ENCODE assay signal across 24 mouse cellular contexts in the genomic region with DNA sequence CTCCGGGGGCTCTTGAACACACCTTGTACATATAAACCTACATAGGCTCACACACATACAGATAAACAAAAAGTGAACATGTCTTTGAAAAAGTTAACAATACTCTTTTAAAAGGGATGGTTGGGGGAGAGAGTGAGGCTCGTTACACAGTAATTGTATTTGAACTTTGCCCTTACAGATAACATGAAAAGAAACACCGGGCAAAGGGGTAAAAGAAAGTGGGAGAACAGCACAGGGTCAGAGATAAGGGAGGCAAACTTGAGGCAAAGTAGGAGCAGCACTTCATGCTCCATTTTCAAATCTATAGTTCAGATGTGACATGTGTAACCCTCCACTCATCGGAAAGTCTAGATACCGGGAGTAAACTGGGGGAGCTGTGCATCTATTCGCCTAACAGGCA. TPM values are rescaled to one million over a fixed set of nuclear protein-coding genes. Genes with fewer than 3 reads are reported as not detected.
"Had no signal": no experiment of that assay in that cellular context is flagged by ENCODE, and none has a peak within 500 bp of the region (broad histone marks: within the 10 kb centered on the region; RNA-seq: fewer than 3 reads in every experiment).

No protein-coding gene starts in this region.

- H3K27ac ChIP-seq: limb, embryonic 12.5 days; limb, embryonic 15.5 days; liver, embryonic 14.5 days; macrophage; midbrain, embryonic 12.5 days; midbrain, embryonic 15.5 days; neural tube, embryonic 12.5 days; neural tube, embryonic 15.5 days had no signal

- ATAC-seq: liver, postnatal 0 days; lung, postnatal 0 days; midbrain, embryonic 15.5 days had no signal

- H3K9ac ChIP-seq: limb, embryonic 12.5 days; limb, embryonic 15.5 days; liver, embryonic 14.5 days; liver, postnatal 0 days; lung, embryonic 14.5 days; midbrain, embryonic 12.5 days; midbrain, embryonic 15.5 days; neural tube, embryonic 12.5 days; neural tube, embryonic 15.5 days had no signal

- H3K36me3 ChIP-seq: limb, embryonic 12.5 days; limb, embryonic 15.5 days; midbrain, embryonic 12.5 days; midbrain, embryonic 15.5 days; neural tube, embryonic 12.5 days; neural tube, embryonic 15.5 days had no signal

- DNase-seq: kidney, adult 2 months; kidney, postnatal 10 days; kidney, postnatal 36 days; left cerebral cortex, postnatal 4 days; liver, postnatal 0 days; lung, embryonic 14.5 days; right cerebral cortex, adult 18-20 months; right cerebral cortex, postnatal 14 days; right cerebral cortex, postnatal 4 days; spleen, adult 18-20 months; thymus, adult 18-20 months; thymus, postnatal 25 days had no signal

- H3K4me1 ChIP-seq: limb, embryonic 12.5 days; neural tube, embryonic 12.5 days had no signal

- H3K9me3 ChIP-seq: limb, embryonic 12.5 days; limb, embryonic 15.5 days; midbrain, embryonic 12.5 days; midbrain, embryonic 15.5 days; neural tube, embryonic 12.5 days; neural tube, embryonic 15.5 days had no signal

- H3K4me2 ChIP-seq: limb, embryonic 12.5 days; limb, embryonic 15.5 days; liver, embryonic 11.5 days; lung, embryonic 14.5 days; midbrain, embryonic 12.5 days; midbrain, embryonic 15.5 days; neural tube, embryonic 12.5 days; neural tube, embryonic 15.5 days had no signal

- H3K27me3 ChIP-seq: limb, embryonic 12.5 days; limb, embryonic 15.5 days; midbrain, embryonic 15.5 days; neural tube, embryonic 12.5 days; neural tube, embryonic 15.5 days had no signal

- H3K4me3 ChIP-seq: limb, embryonic 12.5 days; limb, embryonic 15.5 days; midbrain, embryonic 12.5 days; midbrain, embryonic 15.5 days; neural tube, embryonic 12.5 days; neural tube, embryonic 15.5 days had no signal

RNA-seq across cellular contexts. Expression of a gene that starts 45.0 kb away (rescaled TPM):
- total RNA-seq: left cerebral cortex, adult 8-10 months; left cerebral cortex, postnatal 4 days had no signal
- polyA plus RNA-seq: limb, embryonic 12.5 days; midbrain, embryonic 15.5 days; neural tube, embryonic 12.5 days had no signal

RNA-seq across cellular contexts. Expression of a gene that starts 49.3 kb away (rescaled TPM):
- polyA plus RNA-seq: kidney, embryonic 14.5 days; liver, embryonic 11.5 days; lung, postnatal 0 days; macrophage; midbrain, embryonic 12.5 days; neural tube, embryonic 12.5 days had no signal
